ENCODE assay signal across 8 mouse cellular contexts in genomic region chr2:94122182-94123041, GRCm38 (mm10). TPM values are rescaled to one million over a fixed set of nuclear protein-coding genes. Genes with fewer than 3 reads are reported as not detected.
DNase-seq lines count a peak whose midpoint lies in the region; ATAC-seq and TF ChIP-seq lines count a peak whose summit lies in the region.

No protein-coding gene starts in this region.

- peak; percentile 35 for DNase-seq in right cerebral cortex, adult 18-20 months
- DNase-seq in right cerebral cortex, postnatal 14 days, result no peak
- DNase-seq in layer of hippocampus, adult 18-20 months (ENCODE audit: low spot score in 2 of 2), result peak; percentile 44 to 61
- peak; percentile 67 for DNase-seq in midbrain, postnatal 0 days (ENCODE audit: low spot score)
- no peak for DNase-seq in c-Kit-positive CD71-positive TER-119-positive erythroid progenitor cells, embryonic 14.5 days (ENCODE audit: low spot score)
- no peak for DNase-seq in T-cell, adult 2 months (ENCODE audit: low spot score)
- no peak for DNase-seq in urinary bladder, postnatal 10 days (ENCODE audit: low spot score)

- peak overlapping the region; percentile 94 for H3K27ac ChIP-seq in forebrain, embryonic 13.5 days
- H3K27ac ChIP-seq in midbrain, postnatal 0 days (ENCODE audit: low read depth, low read length), result peak overlapping the region; percentile 72

- H3K9ac ChIP-seq in forebrain, embryonic 13.5 days, result peak overlapping the region; percentile 52
- peak overlapping the region; percentile 13; the same call in 1 of the 2 replicates for H3K9ac ChIP-seq in midbrain, postnatal 0 days (replicated peaks; ENCODE audit: low read length, poor library complexity, severe bottlenecking)

- H3K4me2 ChIP-seq in forebrain, embryonic 13.5 days, result peak overlapping the region; percentile 44
- peak overlapping the region; percentile 28 for H3K4me2 ChIP-seq in midbrain, postnatal 0 days (ENCODE audit: low read depth, low read length, poor library complexity, severe bottlenecking)

- peak; percentile 91 for ATAC-seq in forebrain, embryonic 13.5 days
- ATAC-seq in midbrain, postnatal 0 days (ENCODE audit: low FRiP score), result peak; percentile 31

- H3K36me3 ChIP-seq in forebrain, embryonic 13.5 days (ENCODE audit: poor library complexity, severe bottlenecking), result no peaks in the 10 kb centered on the region
- no peaks in the 10 kb centered on the region for H3K36me3 ChIP-seq in midbrain, postnatal 0 days (ENCODE audit: insufficient read depth, low read length)

- WGBS in forebrain, embryonic 13.5 days, result 32% methylated on average over 7 of the region's 7 CpGs
- 17% methylated on average over 7 of the region's 7 CpGs for WGBS in midbrain, postnatal 0 days

- no peak for TF ChIP-seq CTCF in midbrain, postnatal 0 days (IDR thresholded peaks at IDR 0.05)

- H3K4me1 ChIP-seq in forebrain, embryonic 13.5 days, result peaks cover 32% of the 10 kb centered on the region
- peaks cover 11% of the 10 kb centered on the region; the same call in 1 of the 2 replicates for H3K4me1 ChIP-seq in midbrain, postnatal 0 days (ENCODE audit: insufficient read depth, low read length)

- 0 out of 2 replicates have a peak overlapping the region, but pooled peaks have one; percentile 6 for H3K4me3 ChIP-seq in forebrain, embryonic 13.5 days
- no peak overlapping the region for H3K4me3 ChIP-seq in midbrain, postnatal 0 days (ENCODE audit: low read depth, low read length)

- H3K27me3 ChIP-seq in forebrain, embryonic 13.5 days, result no peaks in the 10 kb centered on the region
- no peaks in the 10 kb centered on the region for H3K27me3 ChIP-seq in midbrain, postnatal 0 days (ENCODE audit: insufficient read depth, low read length)

- H3K9me3 ChIP-seq in forebrain, embryonic 13.5 days (replicated peaks), result no peaks in the 10 kb centered on the region
- H3K9me3 ChIP-seq in midbrain, postnatal 0 days (ENCODE audit: low read length), result no peaks in the 10 kb centered on the region

RNA-seq across cellular contexts. Expression of gene Hsd17b12, which starts 35.4 kb away (rescaled TPM):
- 119 and 126 TPM in 2 replicates for polyA plus RNA-seq in forebrain, embryonic 13.5 days (2015; fragmentation: Nextera tagmentation; extraction: Ambion mirVana)
- 10 to 100 TPM; 64.8 to 70.2 TPM for total RNA-seq in layer of hippocampus, adult 18-20 months (2021)
- total RNA-seq in midbrain, postnatal 0 days (2014; rRNA removed), result 62.0 and 71.4 TPM in 2 replicates
- polyA plus RNA-seq in midbrain, postnatal 0 days (2015; fragmentation: Nextera tagmentation; extraction: Ambion mirVana), result 141 and 153 TPM in 2 replicates

Comparison
In these comparisons a context has a peak if more than half of its experiments do, and no peak if none do; other contexts are left out.
1. DNase-seq: peak in right cerebral cortex, adult 18-20 months (single experiment), layer of hippocampus, adult 18-20 months (2 of 2) and midbrain, postnatal 0 days (single experiment); none in right cerebral cortex, postnatal 14 days (single experiment), c-Kit-positive CD71-positive TER-119-positive erythroid progenitor cells, embryonic 14.5 days (single experiment), T-cell, adult 2 months (single experiment) and urinary bladder, postnatal 10 days (single experiment).